Mouse (Mus musculus): Measurements from ENCODE around the gene Ppp1r16b.

- no peak for TF ChIP-seq HCFC1 (IDR thresholded peaks at IDR 0.05; ENCODE audit: low read depth, low read length)
- no peak for TF ChIP-seq GABPA (IDR thresholded peaks at IDR 0.05; ENCODE audit: low read depth, low read length)
- TF ChIP-seq CTCF (IDR thresholded peaks at IDR 0.05 in 2 of 3, conservative IDR thresholded peaks at IDR 0.05 in 1 of 3; ENCODE audit: control insufficient read depth in 1 of 3, insufficient read depth in 1 of 3, low read depth in 2 of 3, low read length in 3 of 3, poor library complexity in 1 of 3, severe bottlenecking in 1 of 3): no peak
- no peak for TF ChIP-seq GATA1 (IDR thresholded peaks at IDR 0.05; ENCODE audit: low read depth, low read length)
- no peak for TF ChIP-seq POLR2A (IDR thresholded peaks at IDR 0.05; ENCODE audit: control insufficient read depth in 1 of 2, insufficient read depth in 1 of 2, low read depth in 1 of 2, low read length in 2 of 2, poor library complexity in 1 of 2)
- no peak for TF ChIP-seq BHLHE40 (IDR thresholded peaks at IDR 0.05; ENCODE audit: borderline replicate concordance, low read depth, low read length)
- no peak for TF ChIP-seq MAFK (IDR thresholded peaks at IDR 0.05; ENCODE audit: borderline replicate concordance, low read depth, low read length)
- TF ChIP-seq SIN3A (IDR thresholded peaks at IDR 0.05; ENCODE audit: low read length): no peak
- TF ChIP-seq EP300 (IDR thresholded peaks at IDR 0.05; ENCODE audit: low read depth in 1 of 2, low read length in 2 of 2): no peak
- TF ChIP-seq USF2 (IDR thresholded peaks at IDR 0.05; ENCODE audit: borderline replicate concordance in 1 of 2, insufficient read depth in 1 of 2, low read depth in 1 of 2, low read length in 2 of 2): no peak
Observed at GRCm38 (mm10) chr2:158760231-158760630, 95.0 kb downstream of the Ppp1r16b start.
